27 mouse cellular contexts compared by ENCODE assay signal in the genomic region with DNA sequence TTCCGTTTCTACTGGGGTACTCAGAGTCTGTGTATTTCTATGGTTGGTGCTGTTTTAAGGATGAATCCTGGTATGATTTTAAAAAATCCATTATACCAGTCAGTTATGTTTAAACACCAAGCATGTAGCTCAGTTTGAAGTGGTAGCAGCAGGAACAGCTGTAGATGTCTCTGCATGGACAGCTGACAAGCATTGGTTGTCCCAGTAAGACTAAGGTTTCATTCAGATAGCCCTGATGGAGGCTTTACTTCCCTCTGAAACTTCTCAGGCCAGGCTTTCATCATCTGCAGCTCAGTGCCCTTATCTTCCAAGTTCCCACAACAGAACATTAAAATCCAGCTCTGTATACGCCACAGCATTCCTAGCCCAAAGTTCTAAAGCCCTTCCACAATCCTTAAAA. TPM values are rescaled to one million over a fixed set of nuclear protein-coding genes. Genes with fewer than 3 reads are reported as not detected.
DNase-seq lines count a peak whose midpoint lies in the region; ATAC-seq and TF ChIP-seq lines count a peak whose summit lies in the region.
"Had no signal": no experiment of that assay in that cellular context is flagged by ENCODE, and none has a peak within 500 bp of the region (broad histone marks: within the 10 kb centered on the region; RNA-seq: fewer than 3 reads in every experiment).

No protein-coding gene starts in this region.

- H3K9me3 ChIP-seq in embryonic facial prominence, embryonic 14.5 days (ENCODE audit: control insufficient read depth, low read length), result no peaks in the 10 kb centered on the region
- H3K9me3 ChIP-seq in embryonic facial prominence, embryonic 10.5 days, result no peaks in the 10 kb centered on the region
- H3K9me3 ChIP-seq in midbrain, embryonic 15.5 days, result no peaks in the 10 kb centered on the region
- H3K9me3 ChIP-seq: embryonic facial prominence, embryonic 13.5 days; forebrain, embryonic 13.5 days; forebrain, embryonic 15.5 days; G1E had no signal

- no peaks in the 10 kb centered on the region for H3K36me3 ChIP-seq in embryonic facial prominence, embryonic 14.5 days (ENCODE audit: control insufficient read depth, insufficient read depth, low read length)
- no peaks in the 10 kb centered on the region for H3K36me3 ChIP-seq in embryonic facial prominence, embryonic 10.5 days (replicated peaks)
- no peaks in the 10 kb centered on the region for H3K36me3 ChIP-seq in spleen, adult 2 months (ENCODE audit: control insufficient read depth, insufficient read depth, low read length)
- H3K36me3 ChIP-seq in small intestine, adult 2 months (ENCODE audit: control insufficient read depth, insufficient read depth, low read length), result no peaks in the 10 kb centered on the region
- no peaks in the 10 kb centered on the region for H3K36me3 ChIP-seq in midbrain, embryonic 15.5 days (replicated peaks)
- H3K36me3 ChIP-seq: embryonic facial prominence, embryonic 13.5 days; forebrain, embryonic 15.5 days; G1E had no signal

- H3K27ac ChIP-seq in embryonic facial prominence, embryonic 14.5 days (replicated peaks; ENCODE audit: low read depth, low read length), result 0 out of 2 replicates have a peak overlapping the region, but pooled peaks have one; percentile 15
- no peak overlapping the region for H3K27ac ChIP-seq in embryonic facial prominence, embryonic 10.5 days (replicated peaks)
- 0 out of 2 replicates have a peak overlapping the region, but pooled peaks have one; percentile 16 for H3K27ac ChIP-seq in spleen, adult 2 months (ENCODE audit: insufficient read depth, low read length)
- H3K27ac ChIP-seq in small intestine, adult 2 months (ENCODE audit: insufficient read depth, low read depth, low read length), result peak overlapping the region; percentile 1; the same call in 1 of the 2 replicates
- no peak overlapping the region for H3K27ac ChIP-seq in midbrain, embryonic 15.5 days
- H3K27ac ChIP-seq: embryonic facial prominence, embryonic 13.5 days; forebrain, embryonic 13.5 days; forebrain, embryonic 15.5 days had no signal

- WGBS in embryonic facial prominence, embryonic 14.5 days, result 72% methylated on average over 2 of the region's 2 CpGs
- 86% methylated on average over 2 of the region's 2 CpGs for WGBS in embryonic facial prominence, embryonic 10.5 days
- WGBS in spleen, adult 2 months, result 89% methylated on average over 2 of the region's 2 CpGs
- 86% methylated on average over 2 of the region's 2 CpGs for WGBS in small intestine, adult 2 months
- 91% methylated on average over 2 of the region's 2 CpGs for WGBS in midbrain, embryonic 15.5 days

- no peak for DNase-seq in embryonic facial prominence, embryonic 14.5 days (ENCODE audit: low spot score)
- no peak for DNase-seq in embryonic facial prominence, embryonic 10.5 days (ENCODE audit: low spot score)
- no peak for DNase-seq in spleen, adult 2 months (ENCODE audit: low read depth in 1 of 2, low spot score in 2 of 2)
- no peak for DNase-seq in spleen, adult 12 weeks (ENCODE audit: low spot score)
- DNase-seq in c-Kit-positive CD71-positive TER-119-positive erythroid progenitor cells, embryonic 14.5 days (ENCODE audit: low spot score), result no peak
- DNase-seq: adrenal gland, adult 8-10 months; adrenal gland, postnatal 25 days; B cell, adult 2 months; cerebellum, adult 11-12 months; cerebellum, adult 2 months; cerebellum, adult 9-10 months; cerebellum, postnatal 10 days; cerebellum, postnatal 25 days; forebrain, postnatal 0 days had no signal

- peaks cover 5% of the 10 kb centered on the region; the same call in 1 of the 2 replicates for H3K4me1 ChIP-seq in embryonic facial prominence, embryonic 14.5 days (ENCODE audit: control insufficient read depth, insufficient read depth, low read length)
- H3K4me1 ChIP-seq in embryonic facial prominence, embryonic 10.5 days, result peaks cover 13% of the 10 kb centered on the region; the same call in 1 of the 2 replicates
- peaks cover 13% of the 10 kb centered on the region; the same call in 1 of the 2 replicates for H3K4me1 ChIP-seq in spleen, adult 2 months (ENCODE audit: control insufficient read depth, insufficient read depth, insufficient read length)
- H3K4me1 ChIP-seq in small intestine, adult 2 months (ENCODE audit: control insufficient read depth, insufficient read depth, insufficient read length, low read length), result no peaks in the 10 kb centered on the region
- no peaks in the 10 kb centered on the region for H3K4me1 ChIP-seq in midbrain, embryonic 15.5 days
- H3K4me1 ChIP-seq: embryonic facial prominence, embryonic 13.5 days; forebrain, embryonic 13.5 days; forebrain, embryonic 15.5 days had no signal

- ATAC-seq in embryonic facial prominence, embryonic 14.5 days (ENCODE audit: low read depth), result no peak
- peak; percentile 27 for ATAC-seq in megakaryocyte progenitor cell, adult 5-6 weeks (replicated peaks; ENCODE audit: poor library complexity)
- no peak for ATAC-seq in midbrain, embryonic 15.5 days (replicated peaks)
- ATAC-seq: activated CD4-positive, CD25-positive, alpha-beta regulatory T cell, adult 4 months; CD4-positive, CD25-positive, alpha-beta regulatory T cell, adult 4 months; forebrain, embryonic 13.5 days; forebrain, embryonic 15.5 days; forebrain, postnatal 0 days; Patski had no signal

- TF ChIP-seq CTCF in spleen, adult 2 months (IDR thresholded peaks at IDR 0.05; ENCODE audit: extremely low read depth, insufficient read depth, insufficient read length, insufficient replicate concordance), result no peak
- no peak for TF ChIP-seq CTCF in small intestine, adult 2 months (IDR thresholded peaks at IDR 0.05; ENCODE audit: extremely low read depth, insufficient read length, insufficient replicate concordance, low read depth, low read length)

- no peaks in the 10 kb centered on the region for H3K27me3 ChIP-seq in embryonic facial prominence, embryonic 14.5 days (replicated peaks; ENCODE audit: control insufficient read depth, insufficient read depth, low read length)
- H3K27me3 ChIP-seq in embryonic facial prominence, embryonic 10.5 days (replicated peaks; ENCODE audit: low read depth, poor library complexity, severe bottlenecking), result no peaks in the 10 kb centered on the region
- H3K27me3 ChIP-seq in spleen, adult 2 months (ENCODE audit: control insufficient read depth, insufficient read depth, low read length), result no peaks in the 10 kb centered on the region
- no peaks in the 10 kb centered on the region for H3K27me3 ChIP-seq in small intestine, adult 2 months (ENCODE audit: control insufficient read depth, insufficient read depth, low read length)
- H3K27me3 ChIP-seq in midbrain, embryonic 15.5 days (replicated peaks), result no peaks in the 10 kb centered on the region
- H3K27me3 ChIP-seq: CH12.LX; embryonic facial prominence, embryonic 13.5 days; forebrain, embryonic 13.5 days; forebrain, embryonic 15.5 days; Patski had no signal

- H3K9ac ChIP-seq in embryonic facial prominence, embryonic 14.5 days (ENCODE audit: low read depth, low read length), result no peak overlapping the region
- no peak overlapping the region for H3K9ac ChIP-seq in midbrain, embryonic 15.5 days
- H3K9ac ChIP-seq: embryonic facial prominence, embryonic 13.5 days; forebrain, embryonic 13.5 days; forebrain, embryonic 15.5 days; forebrain, postnatal 0 days had no signal

- no peak overlapping the region for H3K4me2 ChIP-seq in embryonic facial prominence, embryonic 14.5 days (ENCODE audit: low read depth, low read length)
- no peak overlapping the region for H3K4me2 ChIP-seq in midbrain, embryonic 15.5 days
- H3K4me2 ChIP-seq: embryonic facial prominence, embryonic 13.5 days; forebrain, embryonic 13.5 days; forebrain, embryonic 15.5 days had no signal

- TF ChIP-seq POLR2A in spleen, adult 2 months (IDR thresholded peaks at IDR 0.05; ENCODE audit: low read depth, low read length), result no peak
- no peak for TF ChIP-seq POLR2A in small intestine, adult 2 months (IDR thresholded peaks at IDR 0.05; ENCODE audit: low read depth, low read length)

- H3K4me3 ChIP-seq in embryonic facial prominence, embryonic 14.5 days (ENCODE audit: low read depth, low read length), result no peak overlapping the region
- H3K4me3 ChIP-seq in embryonic facial prominence, embryonic 10.5 days, result no peak overlapping the region
- H3K4me3 ChIP-seq in spleen, adult 2 months (ENCODE audit: extremely low read depth, insufficient read depth, insufficient read length), result no peak overlapping the region
- H3K4me3 ChIP-seq in small intestine, adult 2 months (ENCODE audit: low read depth, low read length), result no peak overlapping the region
- no peak overlapping the region for H3K4me3 ChIP-seq in midbrain, embryonic 15.5 days
- H3K4me3 ChIP-seq: embryonic facial prominence, embryonic 13.5 days; forebrain, embryonic 13.5 days; forebrain, embryonic 15.5 days had no signal

RNA-seq across cellular contexts. Expression of a gene that starts 25.2 kb away (rescaled TPM):
- polyA plus RNA-seq in embryonic facial prominence, embryonic 14.5 days (2014; fragmentation: Nextera tagmentation; extraction: Ambion mirVana), result 8.5 and 9.3 TPM in 2 replicates
- 0.31 and 0.66 TPM in 2 replicates for polyA plus RNA-seq in embryonic facial prominence, embryonic 10.5 days (2016; fragmentation: Nextera tagmentation; extraction: Ambion mirVana)
- 3.4 and 4.6 TPM in 2 replicates for polyA plus RNA-seq in spleen, adult 2 months (2012; rRNA removed)
- 5.7 and 8.8 TPM in 2 replicates for total RNA-seq in megakaryocyte progenitor cell, adult 5-6 weeks (2015)
- total RNA-seq in megakaryocyte progenitor cell, adult 5-6 weeks (2017), result 1.9 and 9.7 TPM in 2 replicates
- polyA plus RNA-seq in small intestine, adult 2 months (2012; rRNA removed), result 13.9 and 21.7 TPM in 2 replicates
- 0.54 and 1.1 TPM in 2 replicates for polyA plus RNA-seq in midbrain, embryonic 15.5 days (2015; fragmentation: Nextera tagmentation; extraction: Ambion mirVana)

RNA-seq across cellular contexts. Expression of a gene that starts 31.1 kb away (rescaled TPM):
- 2.5 and 2.8 TPM in 2 replicates for polyA plus RNA-seq in embryonic facial prominence, embryonic 14.5 days (2014; fragmentation: Nextera tagmentation; extraction: Ambion mirVana)
- polyA plus RNA-seq in embryonic facial prominence, embryonic 10.5 days (2016; fragmentation: Nextera tagmentation; extraction: Ambion mirVana), result 0.41 TPM in 1 of 2 replicates, not detected in the other
- polyA plus RNA-seq in spleen, adult 2 months (2012; rRNA removed), result 32.9 and 33.5 TPM in 2 replicates
- total RNA-seq in megakaryocyte progenitor cell, adult 5-6 weeks (2015), result 74.0 and 84.4 TPM in 2 replicates
- 34.5 and 39.9 TPM in 2 replicates for total RNA-seq in megakaryocyte progenitor cell, adult 5-6 weeks (2017)
- 3.1 and 3.3 TPM in 2 replicates for polyA plus RNA-seq in small intestine, adult 2 months (2012; rRNA removed)
- polyA plus RNA-seq in midbrain, embryonic 15.5 days (2015; fragmentation: Nextera tagmentation; extraction: Ambion mirVana), result 0.41 TPM in 1 of 2 replicates, not detected in the other
- polyA plus RNA-seq: embryonic facial prominence, embryonic 11.5 days; forebrain, embryonic 11.5 days; G1E had no signal

RNA-seq across cellular contexts. Expression of a gene that starts 31.2 kb away (rescaled TPM):
- polyA plus RNA-seq in embryonic facial prominence, embryonic 14.5 days (2014; fragmentation: Nextera tagmentation; extraction: Ambion mirVana), result 34.7 and 39.3 TPM in 2 replicates
- polyA plus RNA-seq in embryonic facial prominence, embryonic 10.5 days (2016; fragmentation: Nextera tagmentation; extraction: Ambion mirVana), result 0.71 and 0.88 TPM in 2 replicates
- polyA plus RNA-seq in spleen, adult 2 months (2012; rRNA removed), result 62.7 and 62.8 TPM in 2 replicates
- 40.9 and 44.1 TPM in 2 replicates for total RNA-seq in megakaryocyte progenitor cell, adult 5-6 weeks (2015)
- 75.9 and 85.8 TPM in 2 replicates for total RNA-seq in megakaryocyte progenitor cell, adult 5-6 weeks (2017)
- 2.6 and 4.6 TPM in 2 replicates for polyA plus RNA-seq in small intestine, adult 2 months (2012; rRNA removed)
- 0.85 and 1.6 TPM in 2 replicates for polyA plus RNA-seq in midbrain, embryonic 15.5 days (2015; fragmentation: Nextera tagmentation; extraction: Ambion mirVana)
- polyA plus RNA-seq: Patski had no signal

RNA-seq across cellular contexts. Expression of a gene that starts 40.3 kb away (rescaled TPM):
- polyA plus RNA-seq in embryonic facial prominence, embryonic 14.5 days (2014; fragmentation: Nextera tagmentation; extraction: Ambion mirVana), result 42.6 and 57.8 TPM in 2 replicates
- polyA plus RNA-seq in embryonic facial prominence, embryonic 10.5 days (2016; fragmentation: Nextera tagmentation; extraction: Ambion mirVana), result 7.0 and 7.7 TPM in 2 replicates
- 60.8 and 66.5 TPM in 2 replicates for polyA plus RNA-seq in spleen, adult 2 months (2012; rRNA removed)
- total RNA-seq in megakaryocyte progenitor cell, adult 5-6 weeks (2015), result 9.3 and 11.9 TPM in 2 replicates
- total RNA-seq in megakaryocyte progenitor cell, adult 5-6 weeks (2017), result 14.2 and 27.8 TPM in 2 replicates
- 14.2 and 22.5 TPM in 2 replicates for polyA plus RNA-seq in small intestine, adult 2 months (2012; rRNA removed)
- polyA plus RNA-seq in midbrain, embryonic 15.5 days (2015; fragmentation: Nextera tagmentation; extraction: Ambion mirVana), result 5.3 and 6.6 TPM in 2 replicates
- total RNA-seq: CH12.LX, G1E had no signal
- polyA plus RNA-seq: G1E, Patski had no signal

Comparison
In these comparisons a context has a peak if more than half of its experiments do, and no peak if none do; other contexts are left out.
1. H3K27ac ChIP-seq: peak in embryonic facial prominence, embryonic 14.5 days (single experiment), spleen, adult 2 months (single experiment) and small intestine, adult 2 months (single experiment); none in embryonic facial prominence, embryonic 10.5 days (single experiment) and midbrain, embryonic 15.5 days (single experiment).